Comparison of ENCODE assay signal across 7 mouse cellular contexts in genomic region chr19:3574593-3575094, GRCm38 (mm10). TPM values are rescaled to one million over a fixed set of nuclear protein-coding genes. Genes with fewer than 3 reads are reported as not detected.
A peak's percentile ranks its signal among the peaks of the same experiment; 100 is the strongest.
DNase-seq lines count a peak whose midpoint lies in the region; ATAC-seq lines count a peak whose summit lies in the region.

No protein-coding gene starts in this region.

- no peak for DNase-seq in neural tube, embryonic 11.5 days (ENCODE audit: low spot score)
- no peak for DNase-seq in neural tube, embryonic 10.5 days (ENCODE audit: extremely low spot score, low spot score)
- peak; percentile 29 for DNase-seq in embryo, embryonic 9.5 days (ENCODE audit: extremely low spot score)
- DNase-seq in adrenal gland, postnatal 14 days: no peak
- DNase-seq in urinary bladder, postnatal 25 days (ENCODE audit: low spot score): no peak

- 3% methylated on average over 9 of the region's 9 CpGs for WGBS in neural tube, embryonic 11.5 days
- under 1% methylated on average over 9 of the region's 9 CpGs for WGBS in kidney, embryonic 15.5 days
- 3% methylated on average over 9 of the region's 9 CpGs for WGBS in midbrain, embryonic 16.5 days

- peak overlapping the region; percentile 90 for H3K9ac ChIP-seq in neural tube, embryonic 11.5 days (ENCODE audit: low read length)
- H3K9ac ChIP-seq in kidney, embryonic 15.5 days: peak overlapping the region; percentile 92
- H3K9ac ChIP-seq in midbrain, embryonic 16.5 days (ENCODE audit: low read depth, low read length): peak overlapping the region; percentile 90

- no peak overlapping the region for H3K27ac ChIP-seq in neural tube, embryonic 11.5 days (ENCODE audit: low read depth, low read length)
- H3K27ac ChIP-seq in kidney, embryonic 15.5 days: peak overlapping the region; percentile 98
- H3K27ac ChIP-seq in midbrain, embryonic 16.5 days (ENCODE audit: low read length): peak overlapping the region; percentile 95; the same call in 1 of the 2 replicates

- no peaks in the 10 kb centered on the region for H3K9me3 ChIP-seq in neural tube, embryonic 11.5 days (ENCODE audit: control insufficient read depth, low read length)
- no peaks in the 10 kb centered on the region for H3K9me3 ChIP-seq in kidney, embryonic 15.5 days (replicated peaks)
- H3K9me3 ChIP-seq in midbrain, embryonic 16.5 days (replicated peaks; ENCODE audit: control insufficient read depth, low read length, poor library complexity, severe bottlenecking): no peaks in the 10 kb centered on the region

- H3K4me3 ChIP-seq in neural tube, embryonic 11.5 days (ENCODE audit: low read depth, low read length): peak overlapping the region; percentile 95
- peak overlapping the region; percentile 92 for H3K4me3 ChIP-seq in kidney, embryonic 15.5 days (replicated peaks)
- peak overlapping the region; percentile 87 for H3K4me3 ChIP-seq in midbrain, embryonic 16.5 days (ENCODE audit: low read depth, low read length)

- peaks cover 10% of the 10 kb centered on the region; the same call in 1 of the 2 replicates for H3K4me1 ChIP-seq in neural tube, embryonic 11.5 days (ENCODE audit: control insufficient read depth, insufficient read depth, low read length)
- H3K4me1 ChIP-seq in kidney, embryonic 15.5 days: peaks cover 30% of the 10 kb centered on the region
- H3K4me1 ChIP-seq in midbrain, embryonic 16.5 days (ENCODE audit: control insufficient read depth, insufficient read depth, low read length): peaks cover 21% of the 10 kb centered on the region

- no peak for ATAC-seq in neural tube, embryonic 11.5 days (ENCODE audit: insufficient read depth, low FRiP score, low TSS enrichment)
- ATAC-seq in kidney, embryonic 15.5 days (replicated peaks; ENCODE audit: low FRiP score): no peak
- no peak for ATAC-seq in midbrain, embryonic 16.5 days

- H3K36me3 ChIP-seq in neural tube, embryonic 11.5 days (ENCODE audit: control insufficient read depth, insufficient read depth, low read length): no peaks in the 10 kb centered on the region
- H3K36me3 ChIP-seq in kidney, embryonic 15.5 days: no peaks in the 10 kb centered on the region
- H3K36me3 ChIP-seq in midbrain, embryonic 16.5 days (ENCODE audit: control insufficient read depth, insufficient read depth, low read length): no peaks in the 10 kb centered on the region

- H3K27me3 ChIP-seq in neural tube, embryonic 11.5 days (ENCODE audit: control insufficient read depth, insufficient read depth, low read length): no peaks in the 10 kb centered on the region
- no peaks in the 10 kb centered on the region for H3K27me3 ChIP-seq in kidney, embryonic 15.5 days
- H3K27me3 ChIP-seq in midbrain, embryonic 16.5 days (ENCODE audit: control insufficient read depth, insufficient read depth, low read depth, low read length): no peaks in the 10 kb centered on the region

- peak overlapping the region; percentile 82 for H3K4me2 ChIP-seq in neural tube, embryonic 11.5 days (ENCODE audit: low read depth)
- peak overlapping the region; percentile 78 for H3K4me2 ChIP-seq in kidney, embryonic 15.5 days
- H3K4me2 ChIP-seq in midbrain, embryonic 16.5 days (ENCODE audit: low read length): peak overlapping the region; percentile 65

RNA-seq across cellular contexts. Expression of gene Ppp6r3, which starts 0.9 kb away (rescaled TPM):
- polyA plus RNA-seq in neural tube, embryonic 11.5 days (2014; fragmentation: Nextera tagmentation; extraction: Ambion mirVana): 85.0 and 88.5 TPM in 2 replicates
- polyA plus RNA-seq in kidney, embryonic 15.5 days (2015; fragmentation: Nextera tagmentation; extraction: Ambion mirVana): 62.1 and 66.9 TPM in 2 replicates
- 56.9 and 60.2 TPM in 2 replicates for polyA plus RNA-seq in midbrain, embryonic 16.5 days (2015; fragmentation: Nextera tagmentation; extraction: Ambion mirVana)
- 105 and 106 TPM in 2 replicates for total RNA-seq in adrenal gland, postnatal 14 days (2021)
